Mouse (Mus musculus) liver, embryonic 14.5 days (tissue): ENCODE measurements around the gene Asf1b. TPM values are rescaled to one million over a fixed set of nuclear protein-coding genes. Genes with fewer than 3 reads are reported as not detected.

Experiments
- ATAC-seq: fragments of 200-750 bp; cut with Nextera tagmentation; 2 replicates; pipeline ENCODE4 v1.8.0; 2017; ENCODE audit warnings: moderate number of reproducible peaks, mild to moderate bottlenecking, moderate library complexity; ENCODE audit not compliant: insufficient read depth
- DNase-seq, 3 experiments: peaks; one replicate each; pipeline ENCODE4 v3.0.0-alpha.2; 2012 to 2013; ENCODE audit warnings: low read depth in 3 of 3, low spot score in 3 of 3
- H3K27ac ChIP-seq: fragments of 300-500 bp; sonication (generic); 2 replicates; pipeline ENCODE4 v1.5.1; 2014; ENCODE audit warnings: moderate library complexity, mild to moderate bottlenecking, control low read depth, inconsistent platforms
- H3K27me3 ChIP-seq: fragments of 300-500 bp; sonication (generic); 2 replicates; pipeline ENCODE4 v1.6.1; 2014; ENCODE audit warnings: mild to moderate bottlenecking, low read length, moderate library complexity; ENCODE audit not compliant: control insufficient read depth, insufficient read depth
- H3K36me3 ChIP-seq: fragments of 300-500 bp; sonication (generic); replicated peaks from 2 replicates; pipeline ENCODE4 v1.6.1; 2014; ENCODE audit warnings: low read depth; ENCODE audit not compliant: control insufficient read depth, insufficient read depth
- H3K4me1 ChIP-seq, 2 experiments: fragments of 200-500 bp in 1 of 2; fragments of 300-500 bp in 1 of 2; sonication (generic) in 1 of 2; replicated peaks; 2 replicates each; pipeline ENCODE4 v1.6.1; 2012 to 2014; ENCODE audit warnings: antibody characterized with exemption in 1 of 2, inconsistent platforms in 1 of 2, low read length in 1 of 2; ENCODE audit not compliant: control insufficient read depth in 2 of 2, insufficient read depth in 2 of 2
- H3K4me2 ChIP-seq: fragments of 300-500 bp; sonication (generic); 2 replicates; pipeline ENCODE4 v1.6.1; 2014; ENCODE audit warnings: low read depth, mild to moderate bottlenecking, control low read depth, moderate library complexity
- H3K4me3 ChIP-seq, 2 experiments: fragments of 200-500 bp in 1 of 2; fragments of 300-500 bp in 1 of 2; sonication (generic) in 1 of 2; 2 replicates each; pipeline ENCODE4 v1.5.1; 2012 to 2014; ENCODE audit warnings: low read depth in 2 of 2, low read length in 2 of 2, mild to moderate bottlenecking in 2 of 2, control low read depth in 1 of 2, inconsistent platforms in 1 of 2, moderate library complexity in 1 of 2; ENCODE audit not compliant: insufficient read depth in 1 of 2
- H3K9ac ChIP-seq: fragments of 300-500 bp; sonication (generic); replicated peaks from 2 replicates; pipeline ENCODE4 v1.6.1; 2014; ENCODE audit warnings: mild to moderate bottlenecking, control low read depth, moderate library complexity
- H3K9me3 ChIP-seq: fragments of 300-500 bp; sonication (generic); 2 replicates; pipeline ENCODE4 v1.6.1; 2016; ENCODE audit warnings: low read length, mixed read lengths; ENCODE audit not compliant: control insufficient read depth
- CTCF ChIP-seq: IDR thresholded peaks from 2 replicates; pipeline ENCODE4 v1.5.1; 2016; ENCODE audit warnings: antibody characterized with exemption, low read depth, control low read depth
- EP300 ChIP-seq: IDR thresholded peaks from 2 replicates; pipeline ENCODE4 v1.6.1; 2016; ENCODE audit warnings: antibody characterized with exemption, low read depth
- WGBS: fragments of 180-500 bp; shearing (Covaris S2); extraction: QIAGEN DNeasy Blood & Tissue Kit; methylation state at CpG from one replicate; pipeline ENCODE4 v1.1.7; 2014; ENCODE audit not compliant: insufficient replicate concordance; 5-methylcytosine and 5-hydroxymethylcytosine counted together
- polyA plus RNA-seq, 2 experiments: library from polyadenylated mRNA; depleted of rRNA in 1 of 2; stranded (reverse) in 1 of 2; unstranded in 1 of 2; fragments of >200 nt; fragmentation: Nextera tagmentation in 1 of 2; extraction: Ambion mirVana in 1 of 2; gene quantifications; 2 replicates each; pipeline versions ENCODE4 v1.2.1 to v1.2.3; 2012 to 2014

Asf1b gene
- polyA plus RNA-seq, 2 experiments: 98.5 to 130 TPM

GRCm38 (mm10) chr8:83914232-83914631 is 41.1 kb upstream of the Asf1b start:
- TF ChIP-seq EP300 (no peak), CTCF (no peak)
- WGBS: 20% methylated on average over 3 of the region's 3 CpGs
- peak; percentile 23; the same call in 1 of the 2 replicates for ATAC-seq
- peaks cover 3 to 25% of the 10 kb centered on the region in 2 experiments for H3K4me1 ChIP-seq
- H3K27ac ChIP-seq: no peak overlapping the region
- no peak overlapping the region for H3K9ac ChIP-seq
- no peaks in the 10 kb centered on the region for H3K27me3 ChIP-seq
- H3K4me3 ChIP-seq: no peak overlapping the region
- H3K36me3 ChIP-seq: no peaks in the 10 kb centered on the region
- no peak for DNase-seq
- H3K9me3 ChIP-seq: no peaks in the 10 kb centered on the region
- H3K4me2 ChIP-seq: no peak overlapping the region

- H3K4me1 ChIP-seq: peaks cover 3 to 29% of the 10 kb centered on the region in 2 experiments
- H3K9me3 ChIP-seq: no peaks in the 10 kb centered on the region
- no peaks in the 10 kb centered on the region for H3K27me3 ChIP-seq
- no peak overlapping the region for H3K9ac ChIP-seq
- WGBS: 27% methylated on average over 5 of the region's 5 CpGs
- ATAC-seq (no peak), DNase-seq (no peak)
- no peak overlapping the region for H3K4me3 ChIP-seq
- no peak overlapping the region for H3K4me2 ChIP-seq
- H3K27ac ChIP-seq: no peak overlapping the region
- TF ChIP-seq EP300: no peak
- no peak for TF ChIP-seq CTCF
- no peaks in the 10 kb centered on the region for H3K36me3 ChIP-seq
These were observed 40.4 kb upstream of the Asf1b start for GRCm38 (mm10) chr8:83914860-83915259.

GRCm38 (mm10) chr8:83916015-83916414 is 39.3 kb upstream of the Asf1b start:
- Histone ChIP-seq H3K9me3 (no peaks in the 10 kb centered on the region), H3K9ac (no peak overlapping the region), H3K4me2 (no peak overlapping the region), H3K27me3 (no peaks in the 10 kb centered on the region), H3K36me3 (no peaks in the 10 kb centered on the region), H3K4me1 (peaks cover 3 to 29% of the 10 kb centered on the region in 2 experiments), H3K4me3 (no peak overlapping the region), H3K27ac (no peak overlapping the region)
- 42% methylated on average over 5 of the region's 5 CpGs for WGBS
- DNase-seq (no peak), ATAC-seq (no peak)
- TF ChIP-seq CTCF: no peak
- TF ChIP-seq EP300: no peak

- H3K36me3 ChIP-seq: no peaks in the 10 kb centered on the region
- no peak overlapping the region for H3K27ac ChIP-seq
- H3K4me1 ChIP-seq: peaks cover 3 to 27% of the 10 kb centered on the region in 2 experiments
- ATAC-seq (no peak), DNase-seq (no peak)
- no peaks in the 10 kb centered on the region for H3K27me3 ChIP-seq
- H3K4me2 ChIP-seq: no peak overlapping the region
- no peaks in the 10 kb centered on the region for H3K9me3 ChIP-seq
- H3K4me3 ChIP-seq: no peak overlapping the region
- H3K9ac ChIP-seq: no peak overlapping the region
- 63% methylated on average over 6 of the region's 6 CpGs for WGBS
- TF ChIP-seq CTCF: no peak
- no peak for TF ChIP-seq EP300
These were observed 37.7 kb upstream of the Asf1b start for GRCm38 (mm10) chr8:83917566-83917965.

GRCm38 (mm10) chr8:83921558-83921957 is 33.7 kb upstream of the Asf1b start:
- Histone ChIP-seq H3K9ac (no peak overlapping the region), H3K4me1 (peaks cover 0 to 16% of the 10 kb centered on the region in 2 experiments; a peak in 3 of 4 replicates), H3K4me2 (no peak overlapping the region), H3K9me3 (no peaks in the 10 kb centered on the region), H3K27me3 (no peaks in the 10 kb centered on the region), H3K36me3 (no peaks in the 10 kb centered on the region), H3K4me3 (no peak overlapping the region), H3K27ac (no peak overlapping the region)
- no peak for TF ChIP-seq EP300
- TF ChIP-seq CTCF: peak; percentile 89
- DNase-seq (peak in 2 of 3 experiments; percentile 30 to 42), ATAC-seq (no peak)
- WGBS: 57% methylated on average over 3 of the region's 3 CpGs
